Mouse (Mus musculus) heart, postnatal 0 days (tissue): Measurements from ENCODE around the gene Meiob.

Experiments
- CTCF ChIP-seq: IDR thresholded peaks from 2 replicates; pipeline ENCODE4 v1.5.1; 2016; ENCODE audit warnings: antibody characterized with exemption, control low read depth, low read depth
- EP300 ChIP-seq: IDR thresholded peaks from 2 replicates; pipeline ENCODE4 v1.6.1; 2016; ENCODE audit warnings: antibody characterized with exemption, low read depth

DNA sequence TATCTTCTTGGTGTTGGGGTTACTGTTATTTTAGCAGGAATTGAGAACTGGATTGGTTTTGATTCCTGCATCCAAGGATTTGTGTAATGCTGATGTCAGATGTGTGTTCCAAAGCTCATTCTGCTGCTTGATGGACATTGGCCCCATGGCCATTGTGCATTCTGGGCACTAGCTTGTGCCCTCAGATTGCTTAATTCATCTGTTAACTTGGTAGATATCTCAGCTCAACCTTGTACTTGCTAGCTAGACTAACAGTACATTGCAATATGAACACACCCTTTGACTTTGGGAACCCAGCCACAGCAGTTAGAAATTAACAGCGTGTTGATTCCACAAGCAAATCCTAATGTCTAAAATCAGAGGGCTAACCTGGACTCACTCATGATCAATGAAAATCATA lies 43.3 kb downstream of the Meiob start:
- TF ChIP-seq CTCF (no peak), EP300 (no peak)
